Mouse (Mus musculus): ENCODE results near the gene Neo1. TPM values are rescaled to one million over a fixed set of nuclear protein-coding genes. Genes with fewer than 3 reads are reported as not detected.

Neo1 gene
- polyA plus RNA-seq, 1 experiment from 2014 or later, result 33.9 TPM

- Histone ChIP-seq H3K4me2 (ENCODE audit: low read length) (peak overlapping the region; percentile 87), H3K27ac (replicated peaks in 1 of 2; ENCODE audit: control insufficient read depth in 1 of 2, insufficient read depth in 1 of 2, low read depth in 2 of 2, low read length in 2 of 2) (peak overlapping the region; percentile 100), H3K4me3 (ENCODE audit: control insufficient read depth in 1 of 2, insufficient read depth in 1 of 2, low read depth in 1 of 2, low read length in 2 of 2) (peak overlapping the region; percentile 94 to 98), H3K36me3 (ENCODE audit: control insufficient read depth, insufficient read depth, low read length) (no peaks in the 10 kb centered on the region), H3K9ac (ENCODE audit: low read length) (peak overlapping the region; percentile 98), H3K9me3 (ENCODE audit: control insufficient read depth, low read length) (0 out of 2 replicates have a peak, but pooled peaks cover 2% of the 10 kb centered on the region), H3K4me1 (ENCODE audit: control insufficient read depth in 2 of 2, insufficient read depth in 2 of 2, low read length in 2 of 2) (peaks cover 2 to 21% of the 10 kb centered on the region in 2 experiments; a peak in 3 of 4 replicates), H3K27me3 (ENCODE audit: control insufficient read depth, insufficient read depth, low read length) (no peaks in the 10 kb centered on the region)
- ATAC-seq (ENCODE audit: insufficient number of reproducible peaks, insufficient read depth, low FRiP score, low read depth), result peak; percentile 33; the same call in 1 of the 2 replicates
- under 1% methylated on average over 57 of the region's 63 CpGs for WGBS
Measured at GRCm38 (mm10) chr9:59035342-59036158, 691 bp downstream of the Neo1 start.

DNA sequence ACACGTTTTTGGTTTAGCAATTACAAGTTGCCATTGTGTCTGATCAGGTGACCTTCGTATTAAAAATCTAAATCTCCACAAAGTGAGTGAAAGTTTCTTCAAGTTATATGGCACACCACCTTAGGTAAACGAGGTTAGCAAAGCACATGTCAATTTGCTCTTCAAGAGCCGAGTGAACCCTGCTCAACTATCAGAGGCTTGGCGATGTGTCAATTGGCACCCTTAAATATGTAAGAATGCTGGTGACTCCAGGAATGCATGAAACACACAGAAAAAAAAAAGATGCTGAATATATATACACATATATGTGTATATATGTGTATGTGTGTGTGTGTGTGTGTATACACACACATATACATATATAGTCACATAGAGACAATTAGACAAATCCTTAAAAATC, 1.4 kb downstream of the Neo1 start:
- H3K4me1 ChIP-seq (ENCODE audit: control insufficient read depth in 2 of 2, insufficient read depth in 2 of 2, low read length in 2 of 2), result peaks cover 2 to 21% of the 10 kb centered on the region in 2 experiments; a peak in 3 of 4 replicates
- ATAC-seq (ENCODE audit: insufficient number of reproducible peaks, insufficient read depth, low FRiP score, low read depth), result no peak
- peak overlapping the region; percentile 98 for H3K9ac ChIP-seq (ENCODE audit: low read length)
- H3K27me3 ChIP-seq (ENCODE audit: control insufficient read depth, insufficient read depth, low read length), result no peaks in the 10 kb centered on the region
- H3K4me3 ChIP-seq (ENCODE audit: control insufficient read depth in 1 of 2, insufficient read depth in 1 of 2, low read depth in 1 of 2, low read length in 2 of 2), result peak overlapping the region; percentile 94 to 98
- 25% methylated on average over 5 of the region's 5 CpGs for WGBS
- H3K4me2 ChIP-seq (ENCODE audit: low read length), result peak overlapping the region; percentile 87
- no peak overlapping the region for H3K27ac ChIP-seq (replicated peaks in 1 of 2; ENCODE audit: control insufficient read depth in 1 of 2, insufficient read depth in 1 of 2, low read depth in 2 of 2, low read length in 2 of 2)
- H3K9me3 ChIP-seq (ENCODE audit: control insufficient read depth, low read length), result 0 out of 2 replicates have a peak, but pooled peaks cover 2% of the 10 kb centered on the region
- no peaks in the 10 kb centered on the region for H3K36me3 ChIP-seq (ENCODE audit: control insufficient read depth, insufficient read depth, low read length)

DNA sequence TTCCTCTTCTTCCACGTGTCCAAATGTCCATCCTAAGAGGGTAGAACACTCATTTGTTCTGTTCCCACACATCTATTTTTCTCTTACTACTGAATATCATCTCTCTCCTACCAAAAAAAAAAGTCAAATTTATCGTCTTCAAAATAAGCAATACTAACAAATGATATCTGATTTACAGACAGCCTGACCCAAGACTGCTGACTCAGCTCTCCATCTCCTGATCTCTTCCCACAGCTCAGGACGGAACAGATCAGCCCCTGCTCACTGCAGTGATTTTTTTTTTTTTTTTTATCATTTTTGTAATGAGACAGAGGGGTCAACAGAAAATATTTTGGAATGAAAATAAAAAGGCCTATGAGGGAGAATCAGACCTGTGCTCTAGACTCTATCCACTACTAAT, 2.7 kb downstream of the Neo1 start:
- no peak overlapping the region for H3K4me2 ChIP-seq (ENCODE audit: low read length)
- no peak for ATAC-seq (ENCODE audit: insufficient number of reproducible peaks, insufficient read depth, low FRiP score, low read depth)
- WGBS, result 54% methylated on average over 3 of the region's 3 CpGs
- H3K27me3 ChIP-seq (ENCODE audit: control insufficient read depth, insufficient read depth, low read length), result no peaks in the 10 kb centered on the region
- H3K36me3 ChIP-seq (ENCODE audit: control insufficient read depth, insufficient read depth, low read length), result no peaks in the 10 kb centered on the region
- H3K9me3 ChIP-seq (ENCODE audit: control insufficient read depth, low read length), result 0 out of 2 replicates have a peak, but pooled peaks cover 2% of the 10 kb centered on the region
- no peak overlapping the region for H3K4me3 ChIP-seq (ENCODE audit: control insufficient read depth in 1 of 2, insufficient read depth in 1 of 2, low read depth in 1 of 2, low read length in 2 of 2)
- no peak overlapping the region for H3K9ac ChIP-seq (ENCODE audit: low read length)
- H3K27ac ChIP-seq (replicated peaks in 1 of 2; ENCODE audit: control insufficient read depth in 1 of 2, insufficient read depth in 1 of 2, low read depth in 2 of 2, low read length in 2 of 2), result no peak overlapping the region
- peaks cover 2 to 21% of the 10 kb centered on the region in 2 experiments; a peak in 3 of 4 replicates for H3K4me1 ChIP-seq (ENCODE audit: control insufficient read depth in 2 of 2, insufficient read depth in 2 of 2, low read length in 2 of 2)

DNA sequence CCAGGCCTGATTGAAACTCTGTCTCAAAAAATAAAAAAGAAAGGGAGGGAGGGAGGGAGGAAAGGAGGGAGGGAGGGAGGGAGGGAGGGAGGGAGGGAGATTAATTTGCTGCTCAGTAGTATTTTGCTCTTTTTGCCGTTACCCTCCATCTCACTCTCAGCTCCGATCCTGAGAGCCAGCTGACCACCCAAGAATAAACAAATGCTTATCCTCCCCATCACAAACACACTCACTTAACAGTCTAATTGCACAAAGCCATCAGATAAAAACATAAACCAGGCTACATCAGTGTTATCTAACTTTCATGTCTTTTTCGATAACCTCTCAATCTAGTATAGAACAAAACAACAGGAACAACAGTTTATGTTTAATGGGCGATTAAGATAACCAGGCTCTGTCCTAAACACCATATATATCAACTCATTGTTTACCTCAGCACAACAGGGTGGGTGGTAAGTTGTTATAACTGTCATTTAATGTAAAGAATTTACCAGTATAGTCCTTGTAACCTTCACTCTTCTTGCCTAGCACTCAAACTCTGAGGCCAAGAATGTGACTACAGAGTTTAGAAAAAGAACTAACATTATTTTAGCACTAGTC, 11.9 kb downstream of the Neo1 start:
- peaks cover 0 to 6% of the 10 kb centered on the region in 2 experiments; a peak in 1 of 4 replicates for H3K4me1 ChIP-seq (ENCODE audit: control insufficient read depth in 2 of 2, insufficient read depth in 2 of 2, low read length in 2 of 2)
- no peak overlapping the region for H3K27ac ChIP-seq (replicated peaks in 1 of 2; ENCODE audit: control insufficient read depth in 1 of 2, insufficient read depth in 1 of 2, low read depth in 2 of 2, low read length in 2 of 2)
- H3K4me3 ChIP-seq (ENCODE audit: control insufficient read depth in 1 of 2, insufficient read depth in 1 of 2, low read depth in 1 of 2, low read length in 2 of 2), result no peak overlapping the region
- H3K4me2 ChIP-seq (ENCODE audit: low read length), result no peak overlapping the region
- 60% methylated on average over 4 of the region's 4 CpGs for WGBS
- no peaks in the 10 kb centered on the region for H3K27me3 ChIP-seq (ENCODE audit: control insufficient read depth, insufficient read depth, low read length)
- H3K36me3 ChIP-seq (ENCODE audit: control insufficient read depth, insufficient read depth, low read length), result no peaks in the 10 kb centered on the region
- H3K9ac ChIP-seq (ENCODE audit: low read length), result no peak overlapping the region
- ATAC-seq (ENCODE audit: insufficient number of reproducible peaks, insufficient read depth, low FRiP score, low read depth), result no peak
- H3K9me3 ChIP-seq (ENCODE audit: control insufficient read depth, low read length), result no peaks in the 10 kb centered on the region

DNA sequence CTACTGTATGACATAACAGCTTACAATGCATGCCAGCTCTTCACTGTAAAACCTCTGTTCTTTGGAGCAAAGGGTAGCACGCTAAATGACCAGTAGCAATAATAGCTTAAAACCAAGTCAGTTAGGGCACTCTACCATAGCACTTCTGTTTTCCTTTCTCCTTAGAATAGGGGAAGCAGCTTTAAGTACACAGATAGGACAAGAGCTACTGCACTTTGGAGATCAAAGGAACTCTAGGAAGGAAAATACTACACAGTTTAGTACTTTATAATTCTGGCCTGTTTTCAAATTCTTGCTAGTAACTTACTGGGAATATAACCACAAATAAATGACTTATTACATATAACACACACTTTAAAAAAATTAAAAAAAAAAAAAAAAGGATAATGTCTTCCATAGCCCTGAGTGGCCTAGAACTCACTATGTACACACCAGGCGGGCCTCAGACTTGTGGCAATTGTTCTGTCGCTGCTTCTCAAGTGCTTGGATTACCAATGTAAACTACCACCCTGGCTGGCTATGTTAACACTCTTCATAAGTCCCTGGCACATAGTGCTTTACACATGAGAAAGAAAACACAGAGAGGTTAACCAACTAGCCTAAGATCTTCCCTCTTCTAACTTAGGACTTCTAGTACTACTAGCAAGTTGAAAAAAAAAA, 20.1 kb downstream of the Neo1 start:
- Histone ChIP-seq H3K4me1 (ENCODE audit: control insufficient read depth in 2 of 2, insufficient read depth in 2 of 2, low read length in 2 of 2) (peaks cover 2 to 6% of the 10 kb centered on the region in 2 experiments; a peak in 3 of 4 replicates), H3K27me3 (ENCODE audit: control insufficient read depth, insufficient read depth, low read length) (no peaks in the 10 kb centered on the region), H3K4me2 (ENCODE audit: low read length) (no peak overlapping the region), H3K9me3 (ENCODE audit: control insufficient read depth, low read length) (no peaks in the 10 kb centered on the region), H3K27ac (replicated peaks in 1 of 2; ENCODE audit: control insufficient read depth in 1 of 2, insufficient read depth in 1 of 2, low read depth in 2 of 2, low read length in 2 of 2) (no peak overlapping the region), H3K36me3 (ENCODE audit: control insufficient read depth, insufficient read depth, low read length) (no peaks in the 10 kb centered on the region), H3K4me3 (ENCODE audit: control insufficient read depth in 1 of 2, insufficient read depth in 1 of 2, low read depth in 1 of 2, low read length in 2 of 2) (no peak overlapping the region), H3K9ac (ENCODE audit: low read length) (no peak overlapping the region)
- 64% methylated on average over 3 of the region's 3 CpGs for WGBS
- no peak for ATAC-seq (ENCODE audit: insufficient number of reproducible peaks, insufficient read depth, low FRiP score, low read depth)

- Histone ChIP-seq H3K36me3 (ENCODE audit: control insufficient read depth, insufficient read depth, low read length) (no peaks in the 10 kb centered on the region), H3K9ac (ENCODE audit: low read length) (no peak overlapping the region), H3K9me3 (ENCODE audit: control insufficient read depth, low read length) (no peaks in the 10 kb centered on the region), H3K4me3 (ENCODE audit: control insufficient read depth in 1 of 2, insufficient read depth in 1 of 2, low read depth in 1 of 2, low read length in 2 of 2) (no peak overlapping the region), H3K27ac (replicated peaks in 1 of 2; ENCODE audit: control insufficient read depth in 1 of 2, insufficient read depth in 1 of 2, low read depth in 2 of 2, low read length in 2 of 2) (no peak overlapping the region), H3K4me2 (ENCODE audit: low read length) (no peak overlapping the region), H3K27me3 (ENCODE audit: control insufficient read depth, insufficient read depth, low read length) (no peaks in the 10 kb centered on the region), H3K4me1 (ENCODE audit: control insufficient read depth in 2 of 2, insufficient read depth in 2 of 2, low read length in 2 of 2) (peaks cover 2 to 6% of the 10 kb centered on the region in 2 experiments; a peak in 3 of 4 replicates)
- 6% methylated on average over 2 of the region's 2 CpGs for WGBS
- no peak for ATAC-seq (ENCODE audit: insufficient number of reproducible peaks, insufficient read depth, low FRiP score, low read depth)
Measured at GRCm38 (mm10) chr9:59013365-59013764, 22.9 kb downstream of the Neo1 start.

DNA sequence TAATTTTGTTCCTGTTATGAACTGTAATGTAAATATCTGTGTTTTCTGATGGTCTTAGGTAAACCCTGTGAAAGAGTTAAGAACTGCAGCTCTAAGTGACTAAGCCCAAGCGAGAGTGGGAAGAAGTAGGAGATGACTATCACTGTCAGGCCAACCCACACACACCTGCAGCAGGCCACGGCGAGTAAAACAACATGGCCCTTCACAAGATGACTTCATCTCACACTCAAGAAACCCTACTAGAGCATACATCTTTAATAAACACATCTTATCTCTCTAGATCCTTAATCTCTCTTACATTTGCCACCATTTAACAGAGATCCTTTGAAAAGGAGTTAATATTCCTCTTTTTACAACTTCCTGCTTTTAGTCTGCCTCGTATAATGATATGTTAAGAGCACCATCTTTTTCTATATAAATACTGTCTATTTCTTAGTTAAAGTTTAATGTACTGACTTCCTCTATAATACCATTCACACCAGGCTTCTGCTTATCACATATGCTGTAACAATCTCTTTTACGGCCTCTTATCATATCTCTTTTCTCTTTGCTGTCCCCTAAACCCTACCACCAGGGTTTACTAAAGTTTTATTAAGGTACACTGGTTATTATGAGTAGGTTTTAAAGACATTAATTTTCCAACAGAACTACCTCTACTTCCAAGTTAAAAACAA, 46.8 kb downstream of the Neo1 start:
- Histone ChIP-seq H3K27me3 (ENCODE audit: control insufficient read depth, insufficient read depth, low read length) (no peaks in the 10 kb centered on the region), H3K36me3 (ENCODE audit: control insufficient read depth, insufficient read depth, low read length) (peaks cover 17% of the 10 kb centered on the region), H3K27ac (replicated peaks in 1 of 2; ENCODE audit: control insufficient read depth in 1 of 2, insufficient read depth in 1 of 2, low read depth in 2 of 2, low read length in 2 of 2) (no peak overlapping the region), H3K4me3 (ENCODE audit: control insufficient read depth in 1 of 2, insufficient read depth in 1 of 2, low read depth in 1 of 2, low read length in 2 of 2) (no peak overlapping the region), H3K9ac (ENCODE audit: low read length) (no peak overlapping the region), H3K4me1 (ENCODE audit: control insufficient read depth in 2 of 2, insufficient read depth in 2 of 2, low read length in 2 of 2) (peaks cover 0 to 2% of the 10 kb centered on the region in 2 experiments; a peak in 3 of 4 replicates), H3K9me3 (ENCODE audit: control insufficient read depth, low read length) (no peaks in the 10 kb centered on the region), H3K4me2 (ENCODE audit: low read length) (no peak overlapping the region)
- ATAC-seq (ENCODE audit: insufficient number of reproducible peaks, insufficient read depth, low FRiP score, low read depth), result no peak
- 71% methylated on average over 5 of the region's 5 CpGs for WGBS
